Comparison of ENCODE assay signal across 9 mouse cellular contexts in the genomic region with DNA sequence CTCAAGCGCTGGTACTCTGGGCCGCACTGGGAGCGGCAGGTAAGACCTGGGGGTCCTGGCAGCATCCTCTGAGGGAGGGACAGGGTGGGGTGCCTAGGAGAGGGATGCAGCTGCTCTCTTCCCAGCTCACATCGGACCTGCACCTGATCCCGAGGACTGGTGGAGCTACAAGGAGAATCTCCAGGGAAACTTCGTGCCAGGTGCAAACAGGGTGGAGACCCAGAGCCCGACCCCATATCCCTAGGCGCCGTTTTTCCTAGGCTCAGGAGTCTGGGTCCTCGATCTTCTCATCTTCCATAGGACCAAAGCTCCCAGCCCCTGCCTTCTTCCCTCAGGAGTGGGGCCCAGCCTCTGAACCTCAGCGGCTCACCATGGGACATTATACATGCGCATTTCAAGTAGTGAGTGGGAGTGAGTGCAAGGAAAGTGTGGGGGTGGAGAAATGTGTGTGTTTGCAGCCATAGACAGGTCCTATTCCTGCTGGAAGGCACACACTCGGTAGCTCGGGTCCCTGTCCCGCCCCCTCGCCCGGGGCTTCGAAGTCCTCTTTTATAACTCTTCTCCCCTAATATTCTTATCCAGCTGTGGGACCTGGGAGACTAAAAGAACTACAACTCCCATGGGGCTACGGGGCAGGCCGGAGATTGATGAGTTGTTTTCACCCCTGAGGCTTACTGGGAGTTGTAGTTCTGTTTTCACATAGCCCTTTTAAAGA. TPM values are rescaled to one million over a fixed set of nuclear protein-coding genes. Genes with fewer than 3 reads are reported as not detected.
DNase-seq lines count a peak whose midpoint lies in the region; ATAC-seq lines count a peak whose summit lies in the region.
"Had no signal": no experiment of that assay in that cellular context is flagged by ENCODE, and none has a peak within 500 bp of the region (broad histone marks: within the 10 kb centered on the region; RNA-seq: fewer than 3 reads in every experiment).

No protein-coding gene starts in this region.

- peaks cover 40% of the 10 kb centered on the region for H3K4me1 ChIP-seq in limb, embryonic 12.5 days (replicated peaks)
- H3K4me1 ChIP-seq in midbrain, embryonic 14.5 days (ENCODE audit: control insufficient read depth, insufficient read depth, low read length), result peaks cover 34% of the 10 kb centered on the region
- peaks cover 19% of the 10 kb centered on the region for H3K4me1 ChIP-seq in stomach, embryonic 16.5 days (ENCODE audit: control insufficient read depth, insufficient read depth, low read length)

- no peak for ATAC-seq in limb, embryonic 12.5 days (ENCODE audit: insufficient number of reproducible peaks, insufficient read depth, low FRiP score, low TSS enrichment, low read depth)
- ATAC-seq in midbrain, embryonic 14.5 days (ENCODE audit: low FRiP score, low TSS enrichment), result 0 out of 2 replicates have a peak, but pooled peaks have one; percentile 6
- ATAC-seq in stomach, embryonic 16.5 days (ENCODE audit: insufficient read depth, low FRiP score), result no peak
- ATAC-seq: Patski had no signal

- peak; percentile 88 for DNase-seq in layer of hippocampus, adult 11-12 months (ENCODE audit: low spot score)
- no peak for DNase-seq in layer of hippocampus, adult 9-10 months (ENCODE audit: low spot score)
- peak; percentile 82 for DNase-seq in embryo, embryonic 9.5 days (ENCODE audit: extremely low spot score)
- DNase-seq in heart, adult 18-20 months, result peak; percentile 90 to 92
- DNase-seq in kidney, adult 18-20 months, result peak; percentile 84
- peak; percentile 94 for DNase-seq in midbrain, embryonic 14.5 days

- peak overlapping the region; percentile 67 for H3K9ac ChIP-seq in limb, embryonic 12.5 days (replicated peaks)
- peak overlapping the region; percentile 80 for H3K9ac ChIP-seq in midbrain, embryonic 14.5 days (replicated peaks; ENCODE audit: low read length)
- H3K9ac ChIP-seq in stomach, embryonic 16.5 days (ENCODE audit: low read length), result peak overlapping the region; percentile 54

- WGBS in limb, embryonic 12.5 days, result 2% methylated on average over 20 of the region's 20 CpGs
- under 1% methylated on average over 20 of the region's 20 CpGs for WGBS in midbrain, embryonic 14.5 days
- 2% methylated on average over 20 of the region's 20 CpGs for WGBS in stomach, embryonic 16.5 days

- H3K4me3 ChIP-seq in limb, embryonic 12.5 days (replicated peaks), result peak overlapping the region; percentile 51
- peak overlapping the region; percentile 49 for H3K4me3 ChIP-seq in midbrain, embryonic 14.5 days (replicated peaks; ENCODE audit: low read depth, low read length)
- peak overlapping the region; percentile 40 for H3K4me3 ChIP-seq in stomach, embryonic 16.5 days (replicated peaks; ENCODE audit: low read length)

- no peaks in the 10 kb centered on the region for H3K9me3 ChIP-seq in limb, embryonic 12.5 days
- no peaks in the 10 kb centered on the region for H3K9me3 ChIP-seq in midbrain, embryonic 14.5 days (ENCODE audit: control insufficient read depth, low read length)
- H3K9me3 ChIP-seq in stomach, embryonic 16.5 days (replicated peaks; ENCODE audit: control insufficient read depth, low read length), result no peaks in the 10 kb centered on the region

- H3K27me3 ChIP-seq in limb, embryonic 12.5 days, result peaks cover 36% of the 10 kb centered on the region
- peaks cover 5% of the 10 kb centered on the region for H3K27me3 ChIP-seq in midbrain, embryonic 14.5 days (ENCODE audit: control insufficient read depth, insufficient read depth, low read length)
- H3K27me3 ChIP-seq in stomach, embryonic 16.5 days (ENCODE audit: control insufficient read depth, insufficient read depth, low read length), result peaks cover 20% of the 10 kb centered on the region; the same call in 1 of the 2 replicates
- H3K27me3 ChIP-seq: Patski had no signal

- no peak overlapping the region for H3K27ac ChIP-seq in limb, embryonic 12.5 days
- peak overlapping the region; percentile 86 for H3K27ac ChIP-seq in midbrain, embryonic 14.5 days (replicated peaks; ENCODE audit: low read depth, low read length)
- H3K27ac ChIP-seq in stomach, embryonic 16.5 days (ENCODE audit: low read length), result no peak overlapping the region

- peak overlapping the region; percentile 90 for H3K4me2 ChIP-seq in limb, embryonic 12.5 days
- peak overlapping the region; percentile 94 for H3K4me2 ChIP-seq in midbrain, embryonic 14.5 days (ENCODE audit: low read length)
- H3K4me2 ChIP-seq in stomach, embryonic 16.5 days (ENCODE audit: low read depth, low read length), result peak overlapping the region; percentile 57

- no peaks in the 10 kb centered on the region for H3K36me3 ChIP-seq in limb, embryonic 12.5 days
- H3K36me3 ChIP-seq in midbrain, embryonic 14.5 days (ENCODE audit: control insufficient read depth, insufficient read depth, low read length), result no peaks in the 10 kb centered on the region
- no peaks in the 10 kb centered on the region for H3K36me3 ChIP-seq in stomach, embryonic 16.5 days (ENCODE audit: control insufficient read depth, insufficient read depth, low read length)

RNA-seq across cellular contexts. Expression of gene Car11, which starts 0.8 kb away (rescaled TPM):
- total RNA-seq in heart, adult 18-20 months (2021), result 1 to 10 TPM; 3.4 to 5.9 TPM
- 8.8 and 12.6 TPM in 2 replicates for polyA plus RNA-seq in limb, embryonic 12.5 days (2016; fragmentation: Nextera tagmentation; extraction: Ambion mirVana)
- polyA plus RNA-seq in midbrain, embryonic 14.5 days (2014; fragmentation: Nextera tagmentation; extraction: Ambion mirVana), result 28.1 and 49.1 TPM in 2 replicates
- 8.4 and 9.8 TPM in 2 replicates for polyA plus RNA-seq in stomach, embryonic 16.5 days (2015; fragmentation: Nextera tagmentation; extraction: Ambion mirVana)

RNA-seq across cellular contexts. Expression of gene Dbp, which starts 4.4 kb away (rescaled TPM):
- 10 to 100 TPM; 12.1 to 15.0 TPM for total RNA-seq in heart, adult 18-20 months (2021)
- 6.4 and 8.5 TPM in 2 replicates for polyA plus RNA-seq in limb, embryonic 12.5 days (2016; fragmentation: Nextera tagmentation; extraction: Ambion mirVana)
- 1.9 and 4.3 TPM in 2 replicates for polyA plus RNA-seq in midbrain, embryonic 14.5 days (2014; fragmentation: Nextera tagmentation; extraction: Ambion mirVana)
- 2.7 and 2.9 TPM in 2 replicates for polyA plus RNA-seq in stomach, embryonic 16.5 days (2015; fragmentation: Nextera tagmentation; extraction: Ambion mirVana)

RNA-seq across cellular contexts. Expression of gene Sec1, which starts 6.3 kb away (rescaled TPM):
- under 1 TPM; 0.18 to 0.30 TPM for total RNA-seq in heart, adult 18-20 months (2021)
- polyA plus RNA-seq in limb, embryonic 12.5 days (2016; fragmentation: Nextera tagmentation; extraction: Ambion mirVana), result 0.40 and 0.74 TPM in 2 replicates
- 0.21 TPM in 1 of 2 replicates, not detected in the other for polyA plus RNA-seq in midbrain, embryonic 14.5 days (2014; fragmentation: Nextera tagmentation; extraction: Ambion mirVana)
- 2.9 and 3.4 TPM in 2 replicates for polyA plus RNA-seq in stomach, embryonic 16.5 days (2015; fragmentation: Nextera tagmentation; extraction: Ambion mirVana)

RNA-seq across cellular contexts. Expression of gene Rpl18, which starts 14.8 kb away (rescaled TPM):
- 100 to 1,000 TPM; 574 to 615 TPM for total RNA-seq in heart, adult 18-20 months (2021)
- 990 and 1,038 TPM in 2 replicates for polyA plus RNA-seq in limb, embryonic 12.5 days (2016; fragmentation: Nextera tagmentation; extraction: Ambion mirVana)
- polyA plus RNA-seq in midbrain, embryonic 14.5 days (2014; fragmentation: Nextera tagmentation; extraction: Ambion mirVana), result 631 and 710 TPM in 2 replicates
- 915 and 1,024 TPM in 2 replicates for polyA plus RNA-seq in stomach, embryonic 16.5 days (2015; fragmentation: Nextera tagmentation; extraction: Ambion mirVana)

RNA-seq across cellular contexts. Expression of gene Ntn5, which starts 16.6 kb away (rescaled TPM):
- total RNA-seq in heart, adult 18-20 months (2021), result not detected
- 0.13 and 0.23 TPM in 2 replicates for polyA plus RNA-seq in limb, embryonic 12.5 days (2016; fragmentation: Nextera tagmentation; extraction: Ambion mirVana)
- 0.30 TPM in 1 of 2 replicates, not detected in the other for polyA plus RNA-seq in midbrain, embryonic 14.5 days (2014; fragmentation: Nextera tagmentation; extraction: Ambion mirVana)
- polyA plus RNA-seq in stomach, embryonic 16.5 days (2015; fragmentation: Nextera tagmentation; extraction: Ambion mirVana), result 0.55 and 1.2 TPM in 2 replicates
